ENCODE assay signal across 8 mouse cellular contexts in the genomic region with DNA sequence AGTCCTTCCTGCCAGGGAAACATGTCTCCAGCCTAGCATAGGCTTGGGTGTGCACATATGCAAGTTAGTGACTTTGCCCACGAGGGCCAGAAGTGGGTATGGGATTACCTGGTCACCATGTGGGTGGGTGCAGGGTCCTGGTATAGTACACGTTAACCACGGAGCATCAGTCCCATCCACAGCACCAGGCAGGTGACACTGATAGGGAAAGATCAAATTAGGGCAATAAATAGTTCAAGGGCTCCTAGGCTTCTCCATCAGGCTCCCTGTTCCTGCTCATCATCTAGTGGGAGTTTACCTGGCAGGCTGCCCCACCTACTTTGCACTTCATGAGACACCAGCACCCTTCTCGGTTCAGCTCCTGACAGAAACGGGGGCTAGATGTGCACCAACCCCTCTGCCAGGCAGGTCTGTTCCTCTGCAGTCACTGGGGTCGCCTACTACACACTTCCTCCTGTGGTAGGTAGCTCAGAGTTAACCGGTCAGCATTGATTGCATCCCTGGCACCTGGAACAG. TPM values are rescaled to one million over a fixed set of nuclear protein-coding genes. Genes with fewer than 3 reads are reported as not detected.
A peak's percentile ranks its signal among the peaks of the same experiment; 100 is the strongest.
DNase-seq lines count a peak whose midpoint lies in the region; ATAC-seq lines count a peak whose summit lies in the region.

No protein-coding gene starts in this region.

- H3K9ac ChIP-seq in forebrain, embryonic 12.5 days: peak overlapping the region; percentile 13; the same call in 1 of the 2 replicates
- H3K9ac ChIP-seq in limb, embryonic 13.5 days: 0 out of 2 replicates have a peak overlapping the region, but pooled peaks have one; percentile 62

- no peaks in the 10 kb centered on the region for H3K27me3 ChIP-seq in forebrain, embryonic 12.5 days
- H3K27me3 ChIP-seq in limb, embryonic 13.5 days: peaks cover 33% of the 10 kb centered on the region

- no peak overlapping the region; the same call in 1 of the 2 replicates for H3K4me3 ChIP-seq in forebrain, embryonic 12.5 days (replicated peaks)
- no peak overlapping the region; the same call in 1 of the 2 replicates for H3K4me3 ChIP-seq in limb, embryonic 13.5 days

- ATAC-seq in forebrain, embryonic 12.5 days (ENCODE audit: low FRiP score): no peak
- no peak for ATAC-seq in limb, embryonic 13.5 days (ENCODE audit: low FRiP score, low read depth)
- ATAC-seq in megakaryocyte-erythroid progenitor cell, adult 5-6 weeks (replicated peaks; ENCODE audit: low FRiP score, low TSS enrichment, poor library complexity, severe bottlenecking): no peak

- H3K36me3 ChIP-seq in forebrain, embryonic 12.5 days (replicated peaks): peaks cover 18% of the 10 kb centered on the region
- peaks cover 21% of the 10 kb centered on the region for H3K36me3 ChIP-seq in limb, embryonic 13.5 days

- DNase-seq in cerebellum, postnatal 10 days: peak; percentile 38 to 57
- DNase-seq in cerebellum, postnatal 36 days: no peak
- DNase-seq in A20 (ENCODE audit: low read depth, low spot score): peak; percentile 46
- no peak for DNase-seq in spleen, adult 12 weeks (ENCODE audit: low spot score)
- DNase-seq in embryo, embryonic 10.5 days (ENCODE audit: low spot score): no peak

- peak overlapping the region; percentile 95 for H3K27ac ChIP-seq in forebrain, embryonic 12.5 days
- H3K27ac ChIP-seq in limb, embryonic 13.5 days: peak overlapping the region; percentile 63; the same call in 1 of the 2 replicates

- peak overlapping the region; percentile 62; the same call in 1 of the 2 replicates for H3K4me2 ChIP-seq in forebrain, embryonic 12.5 days
- H3K4me2 ChIP-seq in limb, embryonic 13.5 days (replicated peaks): no peak overlapping the region

- 52% methylated on average over 7 of the region's 7 CpGs for WGBS in forebrain, embryonic 12.5 days
- WGBS in limb, embryonic 13.5 days: 40% methylated on average over 7 of the region's 7 CpGs

- H3K4me1 ChIP-seq in forebrain, embryonic 12.5 days: peaks cover 67% of the 10 kb centered on the region
- H3K4me1 ChIP-seq in limb, embryonic 13.5 days: peaks cover 50% of the 10 kb centered on the region

- no peaks in the 10 kb centered on the region for H3K9me3 ChIP-seq in forebrain, embryonic 12.5 days
- no peaks in the 10 kb centered on the region for H3K9me3 ChIP-seq in limb, embryonic 13.5 days

RNA-seq across cellular contexts. Expression of a gene that starts 0.9 kb away (rescaled TPM):
- polyA plus RNA-seq in forebrain, embryonic 12.5 days (2016; fragmentation: Nextera tagmentation; extraction: Ambion mirVana): 144 and 165 TPM in 2 replicates
- polyA plus RNA-seq in limb, embryonic 13.5 days (2015; fragmentation: Nextera tagmentation; extraction: Ambion mirVana): 3.3 and 3.8 TPM in 2 replicates
- total RNA-seq in megakaryocyte-erythroid progenitor cell, adult 5-6 weeks (2014; fragmentation: Nextera tagmentation): 0.07 TPM in 1 of 2 replicates, not detected in the other
- not detected in 2 replicates for total RNA-seq in megakaryocyte-erythroid progenitor cell, adult 5-6 weeks (2017)

RNA-seq across cellular contexts. Expression of a gene that starts 2.6 kb away (rescaled TPM):
- 708 and 760 TPM in 2 replicates for polyA plus RNA-seq in forebrain, embryonic 12.5 days (2016; fragmentation: Nextera tagmentation; extraction: Ambion mirVana)
- polyA plus RNA-seq in limb, embryonic 13.5 days (2015; fragmentation: Nextera tagmentation; extraction: Ambion mirVana): 908 and 936 TPM in 2 replicates
- total RNA-seq in megakaryocyte-erythroid progenitor cell, adult 5-6 weeks (2014; fragmentation: Nextera tagmentation): 4,307 and 4,493 TPM in 2 replicates
- total RNA-seq in megakaryocyte-erythroid progenitor cell, adult 5-6 weeks (2017): 2,815 and 2,969 TPM in 2 replicates

RNA-seq across cellular contexts. Expression of a gene that starts 25.5 kb away (rescaled TPM):
- polyA plus RNA-seq in forebrain, embryonic 12.5 days (2016; fragmentation: Nextera tagmentation; extraction: Ambion mirVana): 42.6 and 44.4 TPM in 2 replicates
- 50.7 and 51.2 TPM in 2 replicates for polyA plus RNA-seq in limb, embryonic 13.5 days (2015; fragmentation: Nextera tagmentation; extraction: Ambion mirVana)
- total RNA-seq in megakaryocyte-erythroid progenitor cell, adult 5-6 weeks (2014; fragmentation: Nextera tagmentation): 34.1 and 50.4 TPM in 2 replicates
- 16.6 and 21.3 TPM in 2 replicates for total RNA-seq in megakaryocyte-erythroid progenitor cell, adult 5-6 weeks (2017)

RNA-seq across cellular contexts. Expression of a gene that starts 33.6 kb away (rescaled TPM):
- polyA plus RNA-seq in forebrain, embryonic 12.5 days (2016; fragmentation: Nextera tagmentation; extraction: Ambion mirVana): 65.1 and 69.7 TPM in 2 replicates
- 64.9 and 67.9 TPM in 2 replicates for polyA plus RNA-seq in limb, embryonic 13.5 days (2015; fragmentation: Nextera tagmentation; extraction: Ambion mirVana)
- total RNA-seq in megakaryocyte-erythroid progenitor cell, adult 5-6 weeks (2014; fragmentation: Nextera tagmentation): 152 and 163 TPM in 2 replicates
- total RNA-seq in megakaryocyte-erythroid progenitor cell, adult 5-6 weeks (2017): 269 and 335 TPM in 2 replicates

RNA-seq across cellular contexts. Expression of a gene that starts 34.0 kb away (rescaled TPM):
- 15.9 and 19.0 TPM in 2 replicates for polyA plus RNA-seq in forebrain, embryonic 12.5 days (2016; fragmentation: Nextera tagmentation; extraction: Ambion mirVana)
- polyA plus RNA-seq in limb, embryonic 13.5 days (2015; fragmentation: Nextera tagmentation; extraction: Ambion mirVana): 57.1 and 58.4 TPM in 2 replicates
- total RNA-seq in megakaryocyte-erythroid progenitor cell, adult 5-6 weeks (2014; fragmentation: Nextera tagmentation): 1.2 and 1.7 TPM in 2 replicates
- 2.1 and 3.0 TPM in 2 replicates for total RNA-seq in megakaryocyte-erythroid progenitor cell, adult 5-6 weeks (2017)

Comparison
In these comparisons a context has a peak if more than half of its experiments do, and no peak if none do; other contexts are left out.
1. DNase-seq: peak in cerebellum, postnatal 10 days (2 of 2) and A20 (single experiment); none in cerebellum, postnatal 36 days (0 of 2), spleen, adult 12 weeks (single experiment) and embryo, embryonic 10.5 days (single experiment).
2. RNA of a gene that starts 0.9 kb away (polyA plus RNA-seq): 144 to 165 TPM in forebrain, embryonic 12.5 days; 3.3 to 3.8 TPM in limb, embryonic 13.5 days; every median in the first group is over 10 times any median in the second.